Mouse (Mus musculus): ENCODE results near the gene Gatad2a. TPM values are rescaled to one million over a fixed set of nuclear protein-coding genes. Genes with fewer than 3 reads are reported as not detected.
A peak's percentile ranks its signal among the peaks of the same experiment; 100 is the strongest.
"Not testable (repeated sequence)": the region's sequence is repeated elsewhere in the genome, so short reads cannot be mapped to it uniquely, and the experiment has no call there.

Gatad2a gene
- polyA plus RNA-seq, 1 experiment from 2014 or later = 56.0 TPM

- not testable (repeated sequence) for H3K4me3 ChIP-seq (replicated peaks); H3K36me3 ChIP-seq; H3K27ac ChIP-seq; H3K27me3 ChIP-seq (replicated peaks); ATAC-seq (ENCODE audit: insufficient read depth, low FRiP score, low read depth); H3K9me3 ChIP-seq; H3K4me1 ChIP-seq; H3K9ac ChIP-seq; H3K4me2 ChIP-seq
- 87% methylated on average over 14 of the region's 14 CpGs for WGBS
Measured at GRCm38 (mm10) chr8:70010796-70011195, 14.6 kb upstream of the Gatad2a start.

GRCm38 (mm10) chr8:70005178-70005577, 9.0 kb upstream of the Gatad2a start:
- Histone ChIP-seq H3K27ac (no peak overlapping the region), H3K4me2 (no peak overlapping the region), H3K9ac (no peak overlapping the region), H3K9me3 (no peaks in the 10 kb centered on the region), H3K4me1 (peaks cover 4% of the 10 kb centered on the region; the same call in 1 of the 2 replicates), H3K4me3 (replicated peaks) (no peak overlapping the region), H3K27me3 (replicated peaks) (no peaks in the 10 kb centered on the region), H3K36me3 (no peaks in the 10 kb centered on the region)
- WGBS = 41% methylated on average over 2 of the region's 2 CpGs
- no peak for ATAC-seq (ENCODE audit: insufficient read depth, low FRiP score, low read depth)

- H3K4me3 ChIP-seq (replicated peaks) = no peak overlapping the region
- no peak overlapping the region for H3K27ac ChIP-seq
- no peaks in the 10 kb centered on the region for H3K36me3 ChIP-seq
- ATAC-seq (ENCODE audit: insufficient read depth, low FRiP score, low read depth) = no peak
- H3K9ac ChIP-seq = no peak overlapping the region
- no peak overlapping the region for H3K4me2 ChIP-seq
- H3K27me3 ChIP-seq (replicated peaks) = no peaks in the 10 kb centered on the region
- H3K9me3 ChIP-seq = no peaks in the 10 kb centered on the region
- H3K4me1 ChIP-seq = peaks cover 4% of the 10 kb centered on the region; the same call in 1 of the 2 replicates
Measured at GRCm38 (mm10) chr8:70004345-70004744, 8.2 kb upstream of the Gatad2a start.

GRCm38 (mm10) chr8:70003204-70003657, 7.0 kb upstream of the Gatad2a start:
- H3K36me3 ChIP-seq = no peaks in the 10 kb centered on the region
- no peak overlapping the region for H3K9ac ChIP-seq
- H3K4me3 ChIP-seq (replicated peaks) = no peak overlapping the region
- H3K9me3 ChIP-seq = no peaks in the 10 kb centered on the region
- no peak overlapping the region for H3K4me2 ChIP-seq
- peaks cover 4% of the 10 kb centered on the region; the same call in 1 of the 2 replicates for H3K4me1 ChIP-seq
- WGBS = 46% methylated on average over 4 of the region's 4 CpGs
- no peak overlapping the region for H3K27ac ChIP-seq
- ATAC-seq (ENCODE audit: insufficient read depth, low FRiP score, low read depth) = no peak
- no peaks in the 10 kb centered on the region for H3K27me3 ChIP-seq (replicated peaks)

- Histone ChIP-seq H3K4me3 (replicated peaks) (peak overlapping the region; percentile 31; the same call in 1 of the 2 replicates), H3K27ac (peak overlapping the region; percentile 93), H3K4me2 (peak overlapping the region; percentile 61)
- not testable (repeated sequence) for H3K27me3 ChIP-seq (replicated peaks); H3K36me3 ChIP-seq; H3K4me1 ChIP-seq; ATAC-seq (ENCODE audit: insufficient read depth, low FRiP score, low read depth); H3K9ac ChIP-seq; H3K9me3 ChIP-seq
- 42% methylated on average over 7 of the region's 7 CpGs for WGBS
Measured at GRCm38 (mm10) chr8:70001892-70002191, 5.7 kb upstream of the Gatad2a start.

GRCm38 (mm10) chr8:70001176-70001891, 5.2 kb upstream of the Gatad2a start:
- H3K36me3 ChIP-seq = no peaks in the 10 kb centered on the region
- peak; percentile 66 for ATAC-seq (ENCODE audit: insufficient read depth, low FRiP score, low read depth)
- WGBS = 1% methylated on average over 16 of the region's 16 CpGs
- peak overlapping the region; percentile 93 for H3K27ac ChIP-seq
- H3K4me1 ChIP-seq = peaks cover 4% of the 10 kb centered on the region; the same call in 1 of the 2 replicates
- H3K4me2 ChIP-seq = peak overlapping the region; percentile 61
- no peaks in the 10 kb centered on the region for H3K27me3 ChIP-seq (replicated peaks)
- H3K9ac ChIP-seq = peak overlapping the region; percentile 10; the same call in 1 of the 2 replicates
- H3K9me3 ChIP-seq = no peaks in the 10 kb centered on the region
- H3K4me3 ChIP-seq (replicated peaks) = peak overlapping the region; percentile 31

GRCm38 (mm10) chr8:70000226-70000625, 4.0 kb upstream of the Gatad2a start:
- no peaks in the 10 kb centered on the region for H3K36me3 ChIP-seq
- H3K9ac ChIP-seq = no peak overlapping the region
- peaks cover 7% of the 10 kb centered on the region for H3K4me1 ChIP-seq
- no peak overlapping the region for H3K27ac ChIP-seq
- ATAC-seq (ENCODE audit: insufficient read depth, low FRiP score, low read depth) = no peak
- H3K4me2 ChIP-seq = no peak overlapping the region
- H3K9me3 ChIP-seq = no peaks in the 10 kb centered on the region
- WGBS = 74% methylated on average over 2 of the region's 2 CpGs
- H3K4me3 ChIP-seq (replicated peaks) = no peak overlapping the region
- no peaks in the 10 kb centered on the region for H3K27me3 ChIP-seq (replicated peaks)

- ATAC-seq (ENCODE audit: insufficient read depth, low FRiP score, low read depth) = no peak
- no peaks in the 10 kb centered on the region for H3K27me3 ChIP-seq (replicated peaks)
- peaks cover 16% of the 10 kb centered on the region for H3K4me1 ChIP-seq
- no peak overlapping the region for H3K4me2 ChIP-seq
- WGBS = 90% methylated on average over 4 of the region's 4 CpGs
- no peaks in the 10 kb centered on the region for H3K9me3 ChIP-seq
- H3K4me3 ChIP-seq (replicated peaks) = no peak overlapping the region
- H3K36me3 ChIP-seq = no peaks in the 10 kb centered on the region
- H3K27ac ChIP-seq = no peak overlapping the region
- H3K9ac ChIP-seq = no peak overlapping the region
Measured at GRCm38 (mm10) chr8:69999236-69999635, 3.1 kb upstream of the Gatad2a start.

GRCm38 (mm10) chr8:69998706-69999105, 2.5 kb upstream of the Gatad2a start:
- H3K36me3 ChIP-seq = no peaks in the 10 kb centered on the region
- H3K27ac ChIP-seq = no peak overlapping the region
- H3K4me1 ChIP-seq = peaks cover 18% of the 10 kb centered on the region
- WGBS = 94% methylated on average over 3 of the region's 3 CpGs
- H3K27me3 ChIP-seq (replicated peaks) = no peaks in the 10 kb centered on the region
- no peaks in the 10 kb centered on the region for H3K9me3 ChIP-seq
- H3K9ac ChIP-seq = no peak overlapping the region
- no peak overlapping the region for H3K4me2 ChIP-seq
- H3K4me3 ChIP-seq (replicated peaks) = no peak overlapping the region
- no peak for ATAC-seq (ENCODE audit: insufficient read depth, low FRiP score, low read depth)

GRCm38 (mm10) chr8:69996589-69997285, 553 bp upstream of the Gatad2a start:
- WGBS = 2% methylated on average over 35 of the region's 35 CpGs

GRCm38 (mm10) chr8:69995422-69995775, 785 bp downstream of the Gatad2a start:
- Histone ChIP-seq H3K4me3 (replicated peaks) (peak overlapping the region; percentile 96), H3K27ac (peak overlapping the region; percentile 95), H3K4me2 (peak overlapping the region; percentile 82), H3K9me3 (no peaks in the 10 kb centered on the region), H3K9ac (peak overlapping the region; percentile 73), H3K27me3 (replicated peaks) (no peaks in the 10 kb centered on the region), H3K4me1 (peaks cover 13% of the 10 kb centered on the region), H3K36me3 (no peaks in the 10 kb centered on the region)
- ATAC-seq (ENCODE audit: insufficient read depth, low FRiP score, low read depth) = no peak
- WGBS = 0% methylated on average over 7 of the region's 7 CpGs

More at GRCm38 (mm10) chr8:69996589-69997285, 553 bp upstream of the Gatad2a start:
- Histone ChIP-seq H3K9ac (peak overlapping the region; percentile 71), H3K4me3 (replicated peaks) (peak overlapping the region; percentile 96), H3K4me1 (peaks cover 18% of the 10 kb centered on the region), H3K27ac (peak overlapping the region; percentile 96), H3K4me2 (peak overlapping the region; percentile 77), H3K27me3 (replicated peaks) (no peaks in the 10 kb centered on the region), H3K36me3 (no peaks in the 10 kb centered on the region), H3K9me3 (no peaks in the 10 kb centered on the region)
- no peak for ATAC-seq (ENCODE audit: insufficient read depth, low FRiP score, low read depth)

GRCm38 (mm10) chr8:69988936-69989335, 7.2 kb downstream of the Gatad2a start:
- not testable (repeated sequence) for H3K36me3 ChIP-seq; H3K4me2 ChIP-seq; H3K27ac ChIP-seq; H3K9ac ChIP-seq; H3K27me3 ChIP-seq (replicated peaks); H3K9me3 ChIP-seq; ATAC-seq (ENCODE audit: insufficient read depth, low FRiP score, low read depth); H3K4me3 ChIP-seq (replicated peaks); H3K4me1 ChIP-seq
- 96% methylated on average over 7 of the region's 7 CpGs for WGBS

Data from stomach, embryonic 15.5 days (tissue).